Mouse (Mus musculus): ENCODE measurements around the gene Sh3bp2.

- TF ChIP-seq GATA1 (IDR thresholded peaks at IDR 0.05; ENCODE audit: borderline replicate concordance, low read length) (no peak), FLI1 (IDR thresholded peaks at IDR 0.05; ENCODE audit: low read length) (no peak)
These were observed 82.6 kb downstream of the Sh3bp2 start for GRCm38 (mm10) chr5:34608226-34608625.
